Mouse (Mus musculus): Measurements from ENCODE around the gene Srp14. TPM values are rescaled to one million over a fixed set of nuclear protein-coding genes. Genes with fewer than 3 reads are reported as not detected.

Gene Srp14
- polyA plus RNA-seq, 1 experiment from 2014 or later = 340 TPM

GRCm38 (mm10) chr2:118510447-118511310 lies 31.2 kb upstream of the Srp14 start:
- peaks cover 11% of the 10 kb centered on the region for H3K4me1 ChIP-seq (ENCODE audit: control insufficient read depth, insufficient read depth, low read depth, low read length)
- peak overlapping the region; percentile 28; the same call in 1 of the 2 replicates for H3K4me2 ChIP-seq (ENCODE audit: low read length)
- no peaks in the 10 kb centered on the region for H3K9me3 ChIP-seq (ENCODE audit: control insufficient read depth, low read length)
- H3K27ac ChIP-seq (ENCODE audit: low read depth, low read length) = peak overlapping the region; percentile 59; the same call in 1 of the 2 replicates
- no peak overlapping the region for H3K4me3 ChIP-seq (ENCODE audit: low read length)
- no peaks in the 10 kb centered on the region for H3K36me3 ChIP-seq (ENCODE audit: control insufficient read depth, insufficient read depth, low read length)
- WGBS = 31% methylated on average over 29 of the region's 29 CpGs
- no peaks in the 10 kb centered on the region for H3K27me3 ChIP-seq (replicated peaks; ENCODE audit: control insufficient read depth, insufficient read depth, low read length)
- peak; percentile 97 for ATAC-seq
- H3K9ac ChIP-seq (ENCODE audit: low read depth, low read length) = peak overlapping the region; percentile 38; the same call in 1 of the 2 replicates

GRCm38 (mm10) chr2:118509688-118510446 lies 30.4 kb upstream of the Srp14 start:
- Histone ChIP-seq H3K4me2 (ENCODE audit: low read length) (peak overlapping the region; percentile 28; the same call in 1 of the 2 replicates), H3K9me3 (ENCODE audit: control insufficient read depth, low read length) (no peaks in the 10 kb centered on the region), H3K27ac (ENCODE audit: low read depth, low read length) (peak overlapping the region; percentile 59; the same call in 1 of the 2 replicates), H3K4me3 (ENCODE audit: low read length) (no peak overlapping the region), H3K4me1 (ENCODE audit: control insufficient read depth, insufficient read depth, low read depth, low read length) (peaks cover 11% of the 10 kb centered on the region), H3K36me3 (ENCODE audit: control insufficient read depth, insufficient read depth, low read length) (no peaks in the 10 kb centered on the region), H3K27me3 (replicated peaks; ENCODE audit: control insufficient read depth, insufficient read depth, low read length) (no peaks in the 10 kb centered on the region), H3K9ac (ENCODE audit: low read depth, low read length) (peak overlapping the region; percentile 38; the same call in 1 of the 2 replicates)
- ATAC-seq = no peak
- 43% methylated on average over 8 of the region's 8 CpGs for WGBS

- Histone ChIP-seq H3K4me1 (ENCODE audit: control insufficient read depth, insufficient read depth, low read depth, low read length) (peaks cover 11% of the 10 kb centered on the region), H3K27me3 (replicated peaks; ENCODE audit: control insufficient read depth, insufficient read depth, low read length) (no peaks in the 10 kb centered on the region), H3K4me3 (ENCODE audit: low read length) (no peak overlapping the region), H3K27ac (ENCODE audit: low read depth, low read length) (no peak overlapping the region), H3K9ac (ENCODE audit: low read depth, low read length) (no peak overlapping the region), H3K9me3 (ENCODE audit: control insufficient read depth, low read length) (no peaks in the 10 kb centered on the region; the same call in 1 of the 2 replicates), H3K4me2 (ENCODE audit: low read length) (no peak overlapping the region), H3K36me3 (ENCODE audit: control insufficient read depth, insufficient read depth, low read length) (no peaks in the 10 kb centered on the region)
- 91% methylated on average over 7 of the region's 7 CpGs for WGBS
- no peak for ATAC-seq
These were observed 27.6 kb upstream of the Srp14 start for GRCm38 (mm10) chr2:118507126-118507525.

GRCm38 (mm10) chr2:118500191-118500590 lies 20.7 kb upstream of the Srp14 start:
- no peaks in the 10 kb centered on the region for H3K27me3 ChIP-seq (replicated peaks; ENCODE audit: control insufficient read depth, insufficient read depth, low read length)
- ATAC-seq = no peak
- H3K4me3 ChIP-seq (ENCODE audit: low read length) = no peak overlapping the region
- no peaks in the 10 kb centered on the region for H3K36me3 ChIP-seq (ENCODE audit: control insufficient read depth, insufficient read depth, low read length)
- H3K9me3 ChIP-seq (ENCODE audit: control insufficient read depth, low read length) = no peaks in the 10 kb centered on the region; the same call in 1 of the 2 replicates
- no peak overlapping the region for H3K27ac ChIP-seq (ENCODE audit: low read depth, low read length)
- 94% methylated on average over 2 of the region's 2 CpGs for WGBS
- H3K9ac ChIP-seq (ENCODE audit: low read depth, low read length) = no peak overlapping the region
- H3K4me2 ChIP-seq (ENCODE audit: low read length) = no peak overlapping the region
- H3K4me1 ChIP-seq (ENCODE audit: control insufficient read depth, insufficient read depth, low read depth, low read length) = peaks cover 6% of the 10 kb centered on the region; the same call in 1 of the 2 replicates

- H3K4me2 ChIP-seq (ENCODE audit: low read length) = no peak overlapping the region
- no peak overlapping the region for H3K4me3 ChIP-seq (ENCODE audit: low read length)
- H3K27ac ChIP-seq (ENCODE audit: low read depth, low read length) = no peak overlapping the region
- no peaks in the 10 kb centered on the region; the same call in 1 of the 2 replicates for H3K9me3 ChIP-seq (ENCODE audit: control insufficient read depth, low read length)
- H3K4me1 ChIP-seq (ENCODE audit: control insufficient read depth, insufficient read depth, low read depth, low read length) = peaks cover 6% of the 10 kb centered on the region; the same call in 1 of the 2 replicates
- no peaks in the 10 kb centered on the region for H3K27me3 ChIP-seq (replicated peaks; ENCODE audit: control insufficient read depth, insufficient read depth, low read length)
- H3K9ac ChIP-seq (ENCODE audit: low read depth, low read length) = no peak overlapping the region
- 32% methylated on average over 20 of the region's 20 CpGs for WGBS
- H3K36me3 ChIP-seq (ENCODE audit: control insufficient read depth, insufficient read depth, low read length) = no peaks in the 10 kb centered on the region
- ATAC-seq = no peak
These were observed 19.8 kb upstream of the Srp14 start for GRCm38 (mm10) chr2:118499135-118499961.

- Histone ChIP-seq H3K27ac (ENCODE audit: low read depth, low read length) (no peak overlapping the region), H3K36me3 (ENCODE audit: control insufficient read depth, insufficient read depth, low read length) (no peaks in the 10 kb centered on the region), H3K27me3 (replicated peaks; ENCODE audit: control insufficient read depth, insufficient read depth, low read length) (no peaks in the 10 kb centered on the region), H3K4me1 (ENCODE audit: control insufficient read depth, insufficient read depth, low read depth, low read length) (peaks cover 6% of the 10 kb centered on the region; the same call in 1 of the 2 replicates), H3K9ac (ENCODE audit: low read depth, low read length) (no peak overlapping the region), H3K4me2 (ENCODE audit: low read length) (no peak overlapping the region), H3K9me3 (ENCODE audit: control insufficient read depth, low read length) (no peaks in the 10 kb centered on the region), H3K4me3 (ENCODE audit: low read length) (no peak overlapping the region)
- ATAC-seq = no peak
- WGBS = 78% methylated on average over 6 of the region's 6 CpGs
These were observed 19.0 kb upstream of the Srp14 start for GRCm38 (mm10) chr2:118498476-118498875.

GRCm38 (mm10) chr2:118497890-118498289 lies 18.4 kb upstream of the Srp14 start:
- WGBS = 85% methylated on average over 5 of the region's 5 CpGs

GRCm38 (mm10) chr2:118495024-118495423 lies 15.5 kb upstream of the Srp14 start:
- Histone ChIP-seq H3K36me3 (ENCODE audit: control insufficient read depth, insufficient read depth, low read length) (no peaks in the 10 kb centered on the region), H3K9me3 (ENCODE audit: control insufficient read depth, low read length) (no peaks in the 10 kb centered on the region), H3K4me2 (ENCODE audit: low read length) (no peak overlapping the region), H3K4me3 (ENCODE audit: low read length) (no peak overlapping the region), H3K4me1 (ENCODE audit: control insufficient read depth, insufficient read depth, low read depth, low read length) (peaks cover 6% of the 10 kb centered on the region; the same call in 1 of the 2 replicates), H3K9ac (ENCODE audit: low read depth, low read length) (no peak overlapping the region), H3K27me3 (replicated peaks; ENCODE audit: control insufficient read depth, insufficient read depth, low read length) (no peaks in the 10 kb centered on the region), H3K27ac (ENCODE audit: low read depth, low read length) (no peak overlapping the region)
- no peak for ATAC-seq
- 74% methylated on average over 6 of the region's 9 CpGs for WGBS

More at GRCm38 (mm10) chr2:118497890-118498289, 18.4 kb upstream of the Srp14 start:
- H3K36me3 ChIP-seq (ENCODE audit: control insufficient read depth, insufficient read depth, low read length) = no peaks in the 10 kb centered on the region
- H3K4me2 ChIP-seq (ENCODE audit: low read length) = no peak overlapping the region
- H3K4me3 ChIP-seq (ENCODE audit: low read length) = no peak overlapping the region
- ATAC-seq = no peak
- no peaks in the 10 kb centered on the region for H3K9me3 ChIP-seq (ENCODE audit: control insufficient read depth, low read length)
- H3K9ac ChIP-seq (ENCODE audit: low read depth, low read length) = no peak overlapping the region
- H3K27ac ChIP-seq (ENCODE audit: low read depth, low read length) = no peak overlapping the region
- no peaks in the 10 kb centered on the region for H3K27me3 ChIP-seq (replicated peaks; ENCODE audit: control insufficient read depth, insufficient read depth, low read length)
- H3K4me1 ChIP-seq (ENCODE audit: control insufficient read depth, insufficient read depth, low read depth, low read length) = peaks cover 6% of the 10 kb centered on the region; the same call in 1 of the 2 replicates

Measured in hindbrain, embryonic 16.5 days (tissue).